Mouse (Mus musculus): ENCODE measurements around the gene Gm10197.

Gm10197 gene

GRCm38 (mm10) chr19:53355065-53355464 lies 16.5 kb downstream of the Gm10197 start:
- peak; percentile 43 for DNase-seq

DNA sequence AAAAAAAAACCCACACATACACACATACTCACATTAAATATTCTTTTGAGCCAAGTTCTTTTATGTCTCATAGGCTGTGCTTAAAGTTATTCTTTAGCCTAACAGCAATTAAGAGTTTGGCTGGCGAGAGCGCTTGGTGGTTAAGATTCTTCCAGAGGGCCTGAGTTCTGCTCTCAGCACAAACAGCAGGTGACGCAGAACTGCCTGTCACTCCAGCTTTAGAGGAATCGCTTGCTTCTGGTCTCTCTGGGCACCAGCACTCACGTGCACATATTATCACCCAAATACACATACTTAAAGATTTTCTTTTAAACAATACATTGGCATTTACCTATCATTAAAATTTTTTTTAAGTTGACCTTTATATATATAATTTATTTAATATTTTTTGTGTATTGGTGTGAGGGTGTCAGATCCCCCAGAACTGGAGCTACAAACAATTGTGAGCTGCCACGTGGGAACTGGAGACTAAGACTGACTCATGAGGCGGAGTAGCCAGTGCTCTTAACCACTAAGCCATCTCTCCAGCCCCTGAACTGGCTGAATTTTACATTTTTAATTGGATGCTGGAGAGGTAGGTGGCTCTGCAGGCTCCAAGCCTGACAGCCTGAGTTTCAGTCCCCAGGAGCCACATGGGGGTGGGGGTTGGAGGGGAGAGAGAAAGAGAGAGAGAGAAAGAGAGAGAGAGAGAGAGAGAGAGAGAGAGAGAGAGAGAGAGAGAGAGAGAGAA lies 17.1 kb downstream of the Gm10197 start:
- no peak for DNase-seq

DNA sequence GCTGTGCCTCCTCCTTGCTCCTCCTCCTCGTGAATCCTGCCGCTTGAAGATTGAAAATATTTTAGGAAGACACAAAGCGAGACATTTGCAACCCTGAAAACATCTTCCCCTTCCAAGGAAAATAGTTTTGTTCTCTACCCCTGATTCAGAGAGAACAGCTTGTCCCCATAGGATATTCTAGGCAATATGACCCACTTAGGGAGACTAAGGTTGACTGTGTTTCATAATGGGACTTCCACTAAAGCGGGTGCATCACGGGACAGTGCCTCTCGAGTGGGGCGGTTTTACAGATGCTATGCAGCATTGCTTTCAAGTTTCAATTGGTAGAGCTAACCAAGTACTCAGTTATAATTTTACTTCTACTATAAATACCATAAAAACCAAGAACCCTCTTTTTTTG lies 17.7 kb downstream of the Gm10197 start:
- DNase-seq = no peak

DNA sequence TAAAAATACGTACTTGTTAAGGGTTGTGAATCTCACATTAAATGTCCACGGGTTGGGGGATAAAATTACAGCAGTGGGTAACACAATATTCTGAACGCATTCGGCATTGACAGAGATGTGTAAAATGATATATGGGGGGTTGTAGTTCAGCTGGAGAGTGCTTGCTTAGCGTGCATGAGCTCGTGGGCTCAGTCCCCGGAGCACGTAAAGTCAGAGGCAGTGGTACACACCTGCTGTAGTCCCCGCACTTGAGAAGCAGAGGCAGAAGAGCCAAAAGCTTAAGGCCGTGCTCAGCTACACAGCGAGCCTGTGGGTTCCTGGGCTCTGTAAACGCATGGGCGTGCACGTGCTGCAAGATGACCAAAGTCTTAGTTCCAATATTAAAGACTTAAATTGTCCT lies 25.8 kb downstream of the Gm10197 start:
- DNase-seq = no peak

DNA sequence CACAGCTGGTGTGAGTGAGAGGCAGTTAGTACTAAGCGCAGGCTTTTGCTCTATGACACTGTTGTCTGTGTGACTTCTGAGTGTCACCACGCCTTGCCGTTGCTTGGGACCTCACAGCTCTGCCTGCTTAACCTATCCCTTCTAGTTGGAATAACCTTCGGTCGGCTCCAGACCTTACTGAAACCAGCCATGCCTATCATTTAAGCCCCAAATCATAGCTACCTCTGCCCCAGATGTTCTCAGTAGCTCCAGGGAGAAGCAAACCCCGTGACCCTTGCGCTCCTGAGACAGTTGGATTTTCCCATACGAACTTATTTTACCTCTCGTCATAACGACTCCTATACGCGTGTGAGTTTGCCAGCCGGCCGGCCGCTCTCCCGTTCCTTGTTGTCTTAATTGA lies 27.5 kb downstream of the Gm10197 start:
- DNase-seq = no peak

DNA sequence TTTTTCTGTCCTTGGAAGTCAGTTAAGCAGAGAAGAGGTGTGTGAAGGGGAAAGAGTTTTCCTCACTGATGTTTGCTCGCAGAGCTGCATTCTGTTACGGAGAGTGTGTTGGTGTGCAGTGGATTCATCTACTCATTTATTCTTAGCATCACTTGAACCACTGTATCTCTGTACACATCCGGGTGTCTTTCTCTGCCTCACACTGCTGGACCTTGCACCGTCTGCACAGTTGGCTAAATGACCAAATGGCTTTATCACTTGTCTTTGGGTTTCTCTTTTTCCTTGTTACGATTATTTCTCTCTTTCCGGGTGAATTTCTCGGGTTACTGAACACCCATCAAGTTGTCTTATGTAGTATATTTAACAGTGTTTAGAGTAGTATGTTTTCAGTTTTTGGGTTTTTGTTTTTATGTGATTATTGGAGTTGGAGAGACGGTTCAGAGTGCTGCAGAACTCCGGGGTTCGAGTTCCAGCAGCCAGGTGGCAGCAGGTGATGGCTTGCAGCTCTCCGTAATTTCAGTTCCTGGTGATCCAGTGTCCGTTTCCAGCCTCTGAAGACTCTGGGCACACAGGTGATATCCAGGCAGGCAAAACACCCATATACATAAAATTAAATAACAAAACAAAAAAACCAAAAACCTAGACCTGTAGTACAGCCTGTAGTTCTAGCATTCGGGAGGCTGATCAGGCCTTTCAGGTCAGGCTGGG lies 28.2 kb downstream of the Gm10197 start:
- DNase-seq = no peak

GRCm38 (mm10) chr19:53340423-53340822 lies 31.1 kb downstream of the Gm10197 start:
- no peak for DNase-seq

GRCm38 (mm10) chr19:53335241-53335640 lies 36.3 kb downstream of the Gm10197 start:
- no peak for DNase-seq

- DNase-seq = no peak
Observed at GRCm38 (mm10) chr19:53333730-53334129, 37.8 kb downstream of the Gm10197 start.

DNA sequence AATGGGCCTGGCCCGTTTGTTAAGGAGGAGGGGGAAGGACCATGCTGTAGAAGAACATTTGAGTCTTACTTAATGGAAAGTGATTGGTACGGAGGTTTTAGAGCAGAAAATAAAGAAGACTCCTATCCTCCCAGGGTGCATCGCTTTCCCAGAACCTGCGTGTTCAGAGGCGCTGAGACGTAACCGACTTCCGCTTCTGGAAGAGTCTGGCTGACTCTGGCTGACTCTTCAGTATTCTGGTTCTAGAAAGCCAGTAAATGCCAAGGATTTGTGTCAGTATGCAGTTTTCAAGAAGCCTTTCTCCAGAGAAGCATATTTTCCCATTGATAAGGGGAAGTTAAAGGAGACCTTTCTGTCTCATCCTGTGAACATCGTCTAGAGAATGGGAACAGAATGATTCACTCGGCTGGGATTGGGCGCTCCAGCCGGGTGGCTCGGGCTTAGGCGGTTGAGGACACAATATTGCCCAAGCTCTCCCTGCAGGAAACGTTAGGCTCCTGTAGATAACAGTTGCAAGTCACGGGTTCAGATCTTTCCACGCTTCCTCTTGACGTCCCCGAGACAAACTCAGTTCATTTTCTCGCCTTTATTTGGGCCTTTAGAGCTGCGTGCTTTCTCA lies 39.6 kb downstream of the Gm10197 start:
- no peak for DNase-seq

- DNase-seq = peak; percentile 71
Observed at GRCm38 (mm10) chr19:53329992-53330381, 41.6 kb downstream of the Gm10197 start.

GRCm38 (mm10) chr19:53329221-53329991 lies 42.2 kb downstream of the Gm10197 start:
- DNase-seq = peak; percentile 88

DNA sequence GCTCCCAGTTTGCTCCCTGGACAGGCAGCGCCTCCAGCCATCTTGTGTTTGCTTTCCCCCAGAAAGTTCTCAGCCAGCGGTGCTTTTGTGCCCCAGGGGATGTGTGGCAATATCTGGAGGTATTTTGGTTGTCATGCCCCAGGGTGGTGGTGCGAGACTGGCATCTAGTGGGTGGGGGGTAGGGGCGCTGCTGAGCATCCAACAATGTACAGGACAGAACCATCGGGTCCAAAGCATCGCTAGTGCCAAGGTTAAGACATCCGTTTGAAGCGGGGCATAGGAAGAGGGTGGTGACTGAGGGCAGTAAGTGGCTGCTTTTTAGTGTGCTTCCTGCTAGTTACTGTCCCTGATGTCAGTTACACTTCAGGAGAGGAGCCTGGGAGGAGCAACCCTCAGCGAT lies 43.5 kb downstream of the Gm10197 start:
- DNase-seq = no peak

GRCm38 (mm10) chr19:53325578-53326295 lies 45.8 kb downstream of the Gm10197 start:
- DNase-seq = peak; percentile 83

GRCm38 (mm10) chr19:53324866-53325265 lies 46.7 kb downstream of the Gm10197 start:
- no peak for DNase-seq

GRCm38 (mm10) chr19:53322438-53323048 lies 49.0 kb downstream of the Gm10197 start:
- DNase-seq = no peak

All from right cerebral cortex, postnatal 25 days (tissue).